Mouse (Mus musculus) retina, postnatal 7 days (tissue): ENCODE results near the gene Slc10a7.
"Not testable (repeated sequence)": the region's sequence is repeated elsewhere in the genome, so short reads cannot be mapped to it uniquely, and the experiment has no call there.

ENCODE experiments used
- DNase-seq: peaks from one replicate; pipeline ENCODE4 v3.0.0-alpha.2; 2012; ENCODE audit warnings: low read depth, low spot score

The Slc10a7 gene

GRCm38 (mm10) chr8:78667399-78667798 lies 158.3 kb downstream of the Slc10a7 start:
- DNase-seq, result no peak

GRCm38 (mm10) chr8:78668206-78668605 lies 159.1 kb downstream of the Slc10a7 start:
- no peak for DNase-seq

GRCm38 (mm10) chr8:78670241-78670640 lies 161.1 kb downstream of the Slc10a7 start:
- no peak for DNase-seq

GRCm38 (mm10) chr8:78678541-78679219 lies 169.5 kb downstream of the Slc10a7 start:
- DNase-seq, result no peak

- DNase-seq, result peak; percentile 49
Observed at GRCm38 (mm10) chr8:78690795-78691194, 181.6 kb downstream of the Slc10a7 start.

GRCm38 (mm10) chr8:78698331-78698741 lies 189.2 kb downstream of the Slc10a7 start:
- no peak for DNase-seq

GRCm38 (mm10) chr8:78703068-78703820 lies 194.1 kb downstream of the Slc10a7 start:
- no peak for DNase-seq

GRCm38 (mm10) chr8:78705980-78706379 lies 196.8 kb downstream of the Slc10a7 start:
- no peak for DNase-seq

- DNase-seq, result no peak
Observed at GRCm38 (mm10) chr8:78709948-78710644, 200.9 kb downstream of the Slc10a7 start.

- no peak for DNase-seq
Observed at GRCm38 (mm10) chr8:78710961-78711360, 201.8 kb downstream of the Slc10a7 start.

GRCm38 (mm10) chr8:78714880-78715279 lies 205.7 kb downstream of the Slc10a7 start:
- DNase-seq, result no peak

- no peak for DNase-seq
Observed at GRCm38 (mm10) chr8:78716546-78716945, 207.4 kb downstream of the Slc10a7 start.

GRCm38 (mm10) chr8:78717191-78717590 lies 208.0 kb downstream of the Slc10a7 start:
- not testable (repeated sequence) for DNase-seq

GRCm38 (mm10) chr8:78719279-78720040 lies 210.3 kb downstream of the Slc10a7 start:
- DNase-seq, result no peak

- no peak for DNase-seq
Observed at GRCm38 (mm10) chr8:78720041-78720414, 210.9 kb downstream of the Slc10a7 start.

GRCm38 (mm10) chr8:78721576-78721975 lies 212.4 kb downstream of the Slc10a7 start:
- no peak for DNase-seq

GRCm38 (mm10) chr8:78722201-78722600 lies 213.1 kb downstream of the Slc10a7 start:
- DNase-seq, result no peak

- DNase-seq, result no peak
Observed at GRCm38 (mm10) chr8:78724832-78725231, 215.7 kb downstream of the Slc10a7 start.

- no peak for DNase-seq
Observed at GRCm38 (mm10) chr8:78728240-78728639, 219.1 kb downstream of the Slc10a7 start.

GRCm38 (mm10) chr8:78732410-78732809 lies 223.3 kb downstream of the Slc10a7 start:
- no peak for DNase-seq

- no peak for DNase-seq
Observed at GRCm38 (mm10) chr8:78732995-78733512, 223.9 kb downstream of the Slc10a7 start.
